Mouse (Mus musculus) midbrain, embryonic 11.5 days (tissue): ENCODE data around the gene Rasl12. TPM values are rescaled to one million over a fixed set of nuclear protein-coding genes. Genes with fewer than 3 reads are reported as not detected.

ENCODE experiments used
- ATAC-seq: fragments of 200-750 bp; cut with Nextera tagmentation; 2 replicates; pipeline ENCODE4 v1.8.0; 2017; ENCODE audit warnings: moderate TSS enrichment, moderate library complexity; ENCODE audit not compliant: low FRiP score
- DNase-seq: peaks from one replicate; pipeline ENCODE4 v3.0.0; 2015; ENCODE audit warnings: low spot score; ENCODE audit errors: missing footprints
- H3K27ac ChIP-seq: fragments of 300-500 bp; sonication (generic); 2 replicates; pipeline ENCODE4 v1.5.1; 2014; ENCODE audit warnings: low read depth, low read length
- H3K27me3 ChIP-seq: fragments of 300-500 bp; sonication (generic); 2 replicates; pipeline ENCODE4 v1.6.1; 2014; ENCODE audit warnings: mild to moderate bottlenecking, low read length, moderate library complexity, mixed read lengths; ENCODE audit not compliant: control insufficient read depth, insufficient read depth
- H3K36me3 ChIP-seq: fragments of 300-500 bp; sonication (generic); 2 replicates; pipeline ENCODE4 v1.6.1; 2014; ENCODE audit warnings: mild to moderate bottlenecking, low read length, moderate library complexity, mixed read lengths; ENCODE audit not compliant: control insufficient read depth, insufficient read depth
- H3K4me1 ChIP-seq: fragments of 300-500 bp; sonication (generic); 2 replicates; pipeline ENCODE4 v1.6.1; 2014; ENCODE audit warnings: low read length; ENCODE audit not compliant: control insufficient read depth, insufficient read depth
- H3K4me2 ChIP-seq: fragments of 300-500 bp; sonication (generic); 2 replicates; pipeline ENCODE4 v1.6.1; 2014; ENCODE audit warnings: mild to moderate bottlenecking, moderate library complexity
- H3K4me3 ChIP-seq: fragments of 300-500 bp; sonication (generic); 2 replicates; pipeline ENCODE4 v1.5.1; 2014; ENCODE audit warnings: low read depth, low read length
- H3K9ac ChIP-seq: fragments of 300-500 bp; sonication (generic); 2 replicates; pipeline ENCODE4 v1.6.1; 2014; ENCODE audit warnings: low read length
- H3K9me3 ChIP-seq: fragments of 300-500 bp; sonication (generic); 2 replicates; pipeline ENCODE4 v1.6.1; 2016; ENCODE audit warnings: low read length; ENCODE audit not compliant: control insufficient read depth
- WGBS: fragments of 180-500 bp; shearing (Covaris S2); extraction: QIAGEN DNeasy Blood & Tissue Kit; methylation state at CpG from one replicate; pipeline ENCODE4 v1.1.7; 2014; 5-methylcytosine and 5-hydroxymethylcytosine counted together
- polyA plus RNA-seq: library from polyadenylated mRNA; unstranded; fragments of >200 nt; fragmentation: Nextera tagmentation; extraction: Ambion mirVana; gene quantifications from 2 replicates; pipeline ENCODE4 v1.2.1, GENCODE M21; 2014

Gene Rasl12
- polyA plus RNA-seq, 1 experiment from 2014 or later = 5.9 TPM

- ATAC-seq = no peak
- Histone ChIP-seq H3K27ac (no peak overlapping the region), H3K9me3 (no peaks in the 10 kb centered on the region), H3K4me2 (peak overlapping the region; percentile 38), H3K4me3 (peak overlapping the region; percentile 24), H3K9ac (peak overlapping the region; percentile 14), H3K27me3 (peaks cover 28% of the 10 kb centered on the region), H3K36me3 (no peaks in the 10 kb centered on the region), H3K4me1 (no peaks in the 10 kb centered on the region; the same call in 1 of the 2 replicates)
- peak; percentile 88 for DNase-seq
- 18% methylated on average over 96 of the region's 96 CpGs for WGBS
Observed at GRCm38 (mm10) chr9:65390752-65391612, 7.3 kb upstream of the Rasl12 start.

- ATAC-seq (no peak), DNase-seq (no peak)
- Histone ChIP-seq H3K9me3 (no peaks in the 10 kb centered on the region), H3K36me3 (no peaks in the 10 kb centered on the region), H3K9ac (peak within 1 kb of the TSS; percentile 14), H3K4me2 (peak within 1 kb of the TSS; percentile 38), H3K4me3 (peak within 1 kb of the TSS; percentile 24), H3K27ac (no peak within 1 kb of the TSS), H3K4me1 (no peaks in the 10 kb centered on the region; the same call in 1 of the 2 replicates), H3K27me3 (peaks cover 28% of the 10 kb centered on the region)
- 47% methylated on average over 8 of the region's 8 CpGs for WGBS
Observed at GRCm38 (mm10) chr9:65391613-65391964, 6.7 kb upstream of the Rasl12 start, which contains the start of gene Kbtbd13. Kbtbd13 (minus strand) TSS chr9:65391652.

- Histone ChIP-seq H3K4me3 (no peak overlapping the region), H3K27me3 (peaks cover 28% of the 10 kb centered on the region)
Observed at GRCm38 (mm10) chr9:65392638-65393364, 5.5 kb upstream of the Rasl12 start.

GRCm38 (mm10) chr9:65393606-65394005, 4.7 kb upstream of the Rasl12 start:
- Histone ChIP-seq H3K4me1 (no peaks in the 10 kb centered on the region; the same call in 1 of the 2 replicates), H3K9me3 (no peaks in the 10 kb centered on the region), H3K27me3 (peaks cover 28% of the 10 kb centered on the region), H3K4me2 (no peak overlapping the region), H3K9ac (no peak overlapping the region), H3K4me3 (no peak overlapping the region), H3K36me3 (no peaks in the 10 kb centered on the region), H3K27ac (no peak overlapping the region)
- ATAC-seq (no peak), DNase-seq (no peak)
- 54% methylated on average over 2 of the region's 2 CpGs for WGBS

More at GRCm38 (mm10) chr9:65392638-65393364, 5.5 kb upstream of the Rasl12 start:
- H3K9ac ChIP-seq = no peak overlapping the region
- H3K4me2 ChIP-seq = no peak overlapping the region
- ATAC-seq (no peak), DNase-seq (peak; percentile 93)
- no peaks in the 10 kb centered on the region for H3K9me3 ChIP-seq
- no peaks in the 10 kb centered on the region; the same call in 1 of the 2 replicates for H3K4me1 ChIP-seq
- no peak overlapping the region for H3K27ac ChIP-seq
- WGBS = 34% methylated on average over 6 of the region's 6 CpGs
- H3K36me3 ChIP-seq = no peaks in the 10 kb centered on the region

- H3K9me3 ChIP-seq = no peaks in the 10 kb centered on the region
Observed at GRCm38 (mm10) chr9:65394360-65394759, 3.9 kb upstream of the Rasl12 start.

GRCm38 (mm10) chr9:65399934-65400333, 1.6 kb downstream of the Rasl12 start:
- Histone ChIP-seq H3K36me3 (no peaks in the 10 kb centered on the region), H3K9me3 (no peaks in the 10 kb centered on the region), H3K27ac (no peak overlapping the region), H3K4me2 (no peak overlapping the region), H3K9ac (no peak overlapping the region), H3K4me3 (no peak overlapping the region), H3K4me1 (no peaks in the 10 kb centered on the region; the same call in 1 of the 2 replicates), H3K27me3 (no peaks in the 10 kb centered on the region)
- WGBS = 87% methylated on average over 6 of the region's 6 CpGs
- no peak for DNase-seq
- ATAC-seq = no peak

More at GRCm38 (mm10) chr9:65394360-65394759, 3.9 kb upstream of the Rasl12 start:
- ATAC-seq (0 out of 2 replicates have a peak, but pooled peaks have one; percentile 7), DNase-seq (no peak)
- no peak overlapping the region for H3K27ac ChIP-seq
- 65% methylated on average over 2 of the region's 2 CpGs for WGBS
- H3K36me3 ChIP-seq = no peaks in the 10 kb centered on the region
- no peak overlapping the region for H3K4me2 ChIP-seq
- no peaks in the 10 kb centered on the region; the same call in 1 of the 2 replicates for H3K4me1 ChIP-seq
- peaks cover 26% of the 10 kb centered on the region for H3K27me3 ChIP-seq
- no peak overlapping the region for H3K9ac ChIP-seq
- no peak overlapping the region for H3K4me3 ChIP-seq

- DNase-seq = no peak
- H3K4me3 ChIP-seq = no peak overlapping the region
- no peaks in the 10 kb centered on the region for H3K36me3 ChIP-seq
- H3K27ac ChIP-seq = no peak overlapping the region
- 81% methylated on average over 15 of the region's 15 CpGs for WGBS
- ATAC-seq = no peak
- H3K9me3 ChIP-seq = no peaks in the 10 kb centered on the region
- H3K4me1 ChIP-seq = no peaks in the 10 kb centered on the region; the same call in 1 of the 2 replicates
- no peak overlapping the region for H3K9ac ChIP-seq
- no peak overlapping the region for H3K4me2 ChIP-seq
- H3K27me3 ChIP-seq = no peaks in the 10 kb centered on the region
Observed at GRCm38 (mm10) chr9:65404331-65405183, 6.3 kb downstream of the Rasl12 start.

- DNase-seq = no peak
- H3K36me3 ChIP-seq = no peaks in the 10 kb centered on the region
- no peak overlapping the region for H3K27ac ChIP-seq
- no peaks in the 10 kb centered on the region for H3K9me3 ChIP-seq
- 91% methylated on average over 2 of the region's 2 CpGs for WGBS
- H3K4me3 ChIP-seq = no peak overlapping the region
- no peak overlapping the region for H3K9ac ChIP-seq
- H3K27me3 ChIP-seq = no peaks in the 10 kb centered on the region
- H3K4me2 ChIP-seq = no peak overlapping the region
- no peak for ATAC-seq
- H3K4me1 ChIP-seq = no peaks in the 10 kb centered on the region; the same call in 1 of the 2 replicates
Observed at GRCm38 (mm10) chr9:65405184-65405449, 6.8 kb downstream of the Rasl12 start.
